Mouse (Mus musculus) brain, adult 2 months (tissue): ENCODE results near the gene Vwc2l.

ENCODE experiments used
- DNase-seq: peaks from one replicate; pipeline ENCODE4 v3.0.0; 2011; ENCODE audit warnings: low read depth, low spot score

The Vwc2l gene

DNA sequence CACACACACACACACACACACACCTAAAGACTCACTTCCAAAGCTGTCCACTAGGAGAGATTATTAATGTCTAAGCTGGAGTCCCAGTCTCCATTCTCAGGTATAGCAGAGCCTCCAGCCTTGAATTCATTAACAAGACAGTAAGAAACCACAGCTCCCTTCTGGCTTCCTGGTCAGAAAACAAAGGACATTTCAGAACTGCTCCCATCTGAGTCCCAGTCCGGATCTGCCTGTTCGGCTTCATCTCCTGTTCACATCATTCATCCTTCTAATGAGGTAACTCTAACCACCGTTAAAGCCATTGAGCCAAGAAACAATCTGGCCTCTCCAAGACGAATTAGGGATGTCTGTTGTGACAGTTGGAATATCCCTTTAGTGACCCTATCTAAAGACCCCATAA lies 185.7 kb downstream of the Vwc2l start:
- no peak for DNase-seq

DNA sequence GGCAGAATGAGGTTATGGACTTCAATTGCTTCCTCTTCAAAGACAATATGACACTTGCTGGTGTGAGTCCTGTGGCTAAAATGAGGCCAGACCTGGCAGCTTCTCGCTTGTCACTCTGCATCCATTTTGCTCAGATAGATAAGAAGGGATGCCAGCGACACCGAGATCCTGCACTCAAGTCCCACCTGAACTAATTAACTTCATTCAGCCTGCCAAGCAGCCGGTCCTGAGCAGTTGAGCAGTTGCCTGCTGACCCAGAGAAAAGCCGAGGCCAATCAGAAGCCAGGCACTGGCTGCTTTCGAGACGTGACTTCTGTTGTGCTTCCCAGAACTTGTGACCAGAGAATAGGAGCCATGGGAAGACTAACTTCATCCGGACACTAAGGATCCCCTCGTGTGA lies 187.6 kb downstream of the Vwc2l start:
- peak; percentile 20 for DNase-seq

DNA sequence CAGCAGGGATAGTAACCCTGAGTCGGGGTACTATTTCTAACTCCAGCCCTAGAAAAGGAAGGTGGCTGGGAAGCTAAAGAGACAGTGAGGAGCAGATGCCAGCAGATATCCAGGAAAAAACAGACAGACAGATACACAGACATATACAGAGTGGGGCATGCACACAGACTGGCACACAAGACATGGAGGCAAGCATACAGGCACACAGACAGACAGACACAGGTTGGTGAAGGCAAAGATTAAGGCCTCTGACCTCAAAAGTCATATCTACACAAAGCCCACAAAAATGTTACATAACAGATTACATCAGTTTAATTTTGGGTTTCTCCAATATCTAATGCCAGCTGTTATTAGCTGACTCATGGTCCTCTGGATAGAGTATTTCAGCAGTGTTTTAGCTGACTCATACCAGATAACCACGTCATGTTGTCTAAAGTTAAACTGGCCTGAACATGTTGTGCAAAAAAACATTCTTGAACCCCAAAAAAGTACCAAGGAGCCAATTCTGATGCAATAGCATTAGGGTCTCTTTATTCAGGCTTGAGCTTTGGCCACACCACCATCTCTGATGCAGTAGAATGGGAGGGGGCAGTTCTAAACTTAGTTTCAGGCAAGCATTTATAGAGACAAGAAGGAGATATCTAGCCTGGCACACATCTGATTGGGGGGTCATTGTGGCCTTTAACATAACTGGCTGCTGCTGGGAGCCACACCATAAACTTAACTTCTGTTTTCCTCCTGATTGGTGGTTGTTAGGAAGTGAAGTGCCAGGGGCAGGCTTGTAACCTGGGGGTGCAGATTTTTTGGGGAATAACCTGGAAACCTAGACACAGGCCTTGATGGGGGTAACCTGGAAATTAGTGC lies 192.9 kb downstream of the Vwc2l start:
- DNase-seq, result peak; percentile 42

DNA sequence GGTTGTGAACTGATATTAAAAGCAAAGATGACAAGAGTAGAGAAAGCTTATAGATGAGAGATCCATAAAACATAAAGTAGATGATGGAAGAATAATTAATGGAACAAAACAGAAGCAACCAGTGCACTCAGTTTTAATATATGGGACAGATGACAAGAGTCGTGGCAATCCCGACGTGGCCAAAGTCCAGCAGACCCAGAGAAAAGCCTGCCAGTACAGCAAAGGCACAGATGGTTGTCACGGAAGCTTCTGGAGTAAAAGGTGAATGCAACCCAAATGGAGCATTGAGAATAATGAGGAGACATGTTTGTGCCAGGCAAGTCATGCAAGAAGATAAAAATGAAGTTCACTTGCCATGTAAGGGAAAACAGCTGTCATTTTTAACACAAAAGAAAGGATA lies 207.5 kb downstream of the Vwc2l start:
- DNase-seq, result no peak
